Mouse (Mus musculus) small intestine, adult 2 months (tissue): ENCODE data around the gene Hamp2.

Source experiments
- CTCF ChIP-seq: fragments of 200-500 bp; IDR thresholded peaks from 2 replicates; pipeline ENCODE4 v1.5.1; 2012; ENCODE audit warnings: low read depth, mild to moderate bottlenecking, control low read depth, inconsistent platforms, low read length, moderate library complexity, mixed read lengths; ENCODE audit not compliant: insufficient replicate concordance, insufficient read length; ENCODE audit errors: extremely low read depth
- POLR2A ChIP-seq: fragments of 200-500 bp; IDR thresholded peaks from 2 replicates; pipeline ENCODE4 v1.6.1; 2012; ENCODE audit warnings: low read depth, mild to moderate bottlenecking, control low read depth, inconsistent platforms, low read length, moderate library complexity

DNA sequence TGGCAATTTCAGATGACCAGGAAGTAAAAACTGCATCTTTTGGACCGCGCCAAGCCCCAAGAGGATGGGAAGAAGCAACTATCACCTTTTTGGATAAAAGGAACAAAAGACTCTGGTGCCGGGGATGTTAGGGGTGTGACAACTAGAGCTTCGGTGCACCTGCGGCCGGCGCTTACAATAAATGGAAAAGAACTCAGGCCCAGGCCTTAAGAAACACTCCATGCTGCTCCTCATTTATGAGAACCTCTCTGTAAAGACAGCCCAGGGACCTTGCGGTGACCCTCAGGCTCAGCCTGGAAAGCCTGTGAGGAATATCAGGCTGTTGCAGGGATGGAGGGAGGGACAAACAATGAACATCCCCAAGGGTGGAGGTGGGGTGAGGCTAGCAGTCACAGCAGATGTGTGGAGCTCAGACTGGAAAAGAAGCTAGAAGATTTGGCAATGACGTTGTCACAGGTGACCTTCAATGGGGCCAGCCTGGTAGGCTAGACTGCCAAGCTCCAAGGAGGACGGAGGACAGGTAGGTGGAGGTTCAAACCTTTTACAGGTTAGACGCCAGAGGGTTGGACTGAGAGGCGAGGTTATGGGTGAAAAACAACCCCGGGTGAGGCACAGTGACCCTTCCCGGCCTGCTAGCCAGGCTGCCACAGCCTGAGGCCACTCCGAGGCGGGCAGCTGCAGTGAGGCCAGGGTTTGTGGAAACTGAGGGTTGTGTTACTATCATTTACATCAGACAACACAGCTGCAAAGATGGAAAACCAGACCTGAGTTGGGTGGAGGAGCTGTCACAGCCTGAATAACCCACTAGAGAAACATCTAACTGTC is 28.2 kb upstream of the Hamp2 start:
- no peak for TF ChIP-seq POLR2A
- TF ChIP-seq CTCF: no peak
